Mouse (Mus musculus): ENCODE measurements around the gene Nrarp. TPM values are rescaled to one million over a fixed set of nuclear protein-coding genes. Genes with fewer than 3 reads are reported as not detected.
A peak's percentile ranks its signal among the peaks of the same experiment; 100 is the strongest.

Nrarp gene
- total RNA-seq, 2 experiments from 2014 or later, result 3.4 to 8.6 TPM

DNA sequence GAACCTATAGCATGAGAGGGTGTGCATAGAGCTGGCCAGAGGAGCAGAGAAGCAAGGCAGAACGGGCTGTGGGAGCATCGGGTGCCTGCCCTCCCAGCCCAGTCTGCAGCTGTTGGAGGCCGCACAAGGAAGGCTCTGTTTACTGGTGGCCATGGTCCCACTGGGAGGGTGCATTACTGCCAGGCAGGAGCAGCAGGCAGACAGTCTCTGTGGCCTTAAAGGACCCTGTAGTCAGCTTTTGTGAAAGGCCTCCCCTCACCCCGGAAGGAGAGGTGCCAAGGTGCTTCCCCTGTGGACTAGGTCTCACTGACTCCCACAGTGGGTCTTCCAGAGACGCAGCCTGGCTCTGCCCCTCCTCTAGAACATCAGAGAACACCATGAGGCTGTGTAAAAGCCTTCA is 46.3 kb downstream of the Nrarp start:
- peak; percentile 65 for DNase-seq (ENCODE audit: low spot score)

- no peak for DNase-seq (ENCODE audit: low spot score)
Observed at GRCm38 (mm10) chr2:25227406-25227805, 46.8 kb downstream of the Nrarp start.

DNA sequence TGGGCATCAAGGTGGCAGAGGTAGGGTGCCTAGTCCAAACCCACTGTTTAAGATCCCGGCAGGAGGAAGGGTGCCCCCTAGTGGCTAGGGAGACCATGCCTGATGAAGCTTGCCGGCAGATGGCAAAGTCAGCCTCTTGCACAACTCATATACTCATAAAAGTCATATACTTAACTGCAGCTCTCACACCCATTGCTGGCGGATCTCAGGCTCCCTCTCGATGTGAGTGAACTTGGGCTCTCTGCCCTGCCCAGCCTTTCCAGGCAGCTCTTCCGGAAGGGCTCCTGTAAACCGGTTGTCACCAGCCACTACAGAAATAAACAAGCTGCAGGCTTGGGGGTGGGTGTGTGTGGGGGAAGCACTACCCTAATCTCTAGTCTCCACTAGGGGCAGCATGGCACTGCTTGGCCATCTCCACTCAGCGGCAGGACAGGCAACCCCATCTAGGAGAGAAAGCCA is 47.9 kb downstream of the Nrarp start:
- DNase-seq (ENCODE audit: low spot score), result peak; percentile 90

DNA sequence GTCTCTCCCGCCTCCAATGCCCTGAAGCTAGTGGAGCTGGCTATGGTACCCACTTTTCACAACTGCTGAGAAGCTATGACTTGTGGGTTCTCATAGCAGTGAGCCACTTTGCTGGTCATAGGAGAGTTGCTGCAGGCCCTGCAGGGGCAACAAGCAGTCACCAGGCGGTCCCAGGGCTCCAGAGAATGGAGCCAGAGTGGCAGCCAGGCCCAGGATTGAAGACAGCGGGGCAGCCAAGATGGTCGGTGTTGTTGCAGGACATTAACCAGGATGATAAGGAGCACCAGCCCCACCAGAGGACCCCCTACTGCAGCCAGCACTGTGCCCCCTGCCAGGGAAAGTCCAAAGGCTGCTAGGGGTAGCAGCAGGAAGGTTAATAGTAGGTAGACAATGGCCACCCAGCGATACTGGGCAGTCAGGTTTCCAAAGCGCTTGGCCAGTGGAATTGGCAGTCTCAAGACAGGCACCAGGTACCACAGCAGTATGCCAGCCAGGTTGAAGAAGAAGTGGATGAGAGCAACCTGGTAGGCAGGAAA is 48.5 kb downstream of the Nrarp start:
- DNase-seq (ENCODE audit: low spot score), result no peak

DNA sequence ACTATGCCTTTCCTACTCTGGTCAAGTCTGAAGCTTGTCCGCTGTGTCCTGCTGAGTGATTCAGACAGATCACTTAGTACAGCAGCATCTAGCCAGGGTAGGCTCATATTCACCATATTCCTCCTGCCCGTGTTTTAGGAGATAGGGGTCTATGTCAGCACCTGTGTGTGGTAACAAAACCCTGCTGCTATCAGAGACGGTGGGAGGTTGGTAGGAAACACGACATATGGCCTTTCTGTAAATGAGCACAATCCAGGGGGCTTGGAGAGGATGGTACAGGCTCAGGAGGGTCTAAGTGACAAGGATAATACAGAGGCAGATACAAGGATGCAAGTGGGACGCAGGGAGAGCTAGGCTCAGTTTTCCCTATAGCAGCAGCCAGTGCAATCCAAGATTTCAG is 49.0 kb downstream of the Nrarp start:
- DNase-seq (ENCODE audit: low spot score), result no peak

GRCm38 (mm10) chr2:25230581-25230980 is 50.0 kb downstream of the Nrarp start:
- DNase-seq (ENCODE audit: low spot score), result no peak

GRCm38 (mm10) chr2:25231038-25231437 is 50.5 kb downstream of the Nrarp start:
- no peak for DNase-seq (ENCODE audit: low spot score)

Other genes starting within 250 kb of the Nrarp start
- gene Arrdc1, start 245.5 kb upstream of the Nrarp start, total RNA-seq (2021), result 1 to 10 TPM; 2.7 to 3.2 TPM
- gene Zmynd19, start 231.0 kb upstream of the Nrarp start, total RNA-seq (2021), result 10 to 100 TPM; 18.3 to 20.3 TPM
- gene Dph7, start 218.4 kb upstream of the Nrarp start, total RNA-seq (2021), result 1 to 10 TPM; 2.7 to 3.8 TPM
- gene Mrpl41, start 205.7 kb upstream of the Nrarp start, total RNA-seq (2021), result 10 to 100 TPM; 38.1 TPM
- 10 to 100 TPM; 34.9 to 45.5 TPM for gene Pnpla7, start 204.7 kb upstream of the Nrarp start, total RNA-seq (2021)
- gene Nsmf, start 126.4 kb upstream of the Nrarp start, total RNA-seq (2021), result 10 to 100 TPM in 1 of 2 experiments, 1 to 10 TPM in 1; 8.8 to 10.5 TPM
- not detected for gene Entpd8, start 100.5 kb upstream of the Nrarp start, total RNA-seq (2021)
- not detected for gene Noxa1, start 85.6 kb upstream of the Nrarp start, total RNA-seq (2021)
- 1 to 10 TPM in 1 of 2 experiments, under 1 TPM in 1; 0.84 to 1.2 TPM for gene Tor4a, start 16.1 kb downstream of the Nrarp start, total RNA-seq (2021)
- gene Nelfb, start 30.7 kb downstream of the Nrarp start, total RNA-seq (2021), result 10 to 100 TPM; 18.8 to 21.3 TPM
- not detected for gene Stpg3, start 33.9 kb downstream of the Nrarp start, total RNA-seq (2021)
- gene Fam166a, start 38.0 kb downstream of the Nrarp start, total RNA-seq (2021), result not detected
- gene Tubb4b, start 43.9 kb downstream of the Nrarp start, total RNA-seq (2021), result 100 to 1,000 TPM; 224 to 228 TPM
- gene Slc34a3, start 53.6 kb downstream of the Nrarp start, total RNA-seq (2021), result not detected
- gene Rnf224, start 56.0 kb downstream of the Nrarp start, total RNA-seq (2021), result not detected
- gene Rnf208, start 61.5 kb downstream of the Nrarp start, total RNA-seq (2021), result under 1 TPM; 0.50 to 0.74 TPM
- gene Cysrt1, start 61.7 kb downstream of the Nrarp start, total RNA-seq (2021), result not detected
- gene AL732309.1, start 66.1 kb downstream of the Nrarp start, total RNA-seq (2021), result 1 to 10 TPM; 1.3 to 1.4 TPM
- gene Tmem203, start 74.7 kb downstream of the Nrarp start, total RNA-seq (2021), result 10 to 100 TPM; 12.0 to 12.1 TPM
- 1 to 10 TPM; 2.9 to 3.8 TPM for gene Tprn, start 81.9 kb downstream of the Nrarp start, total RNA-seq (2021)
- gene Ssna1, start 91.7 kb downstream of the Nrarp start, total RNA-seq (2021), result 10 to 100 TPM; 27.9 to 30.9 TPM
- 10 to 100 TPM; 27.6 to 30.4 TPM for gene Anapc2, start 91.7 kb downstream of the Nrarp start, total RNA-seq (2021)
- gene Tmem210, start 107.4 kb downstream of the Nrarp start, total RNA-seq (2021), result not detected
- not detected for gene Lrrc26, start 109.2 kb downstream of the Nrarp start, total RNA-seq (2021)
- gene Grin1, start 138.4 kb downstream of the Nrarp start, total RNA-seq (2021), result not detected
- 10 to 100 TPM; 14.0 to 15.2 TPM for gene Man1b1, start 151.6 kb downstream of the Nrarp start, total RNA-seq (2021)
- gene Dpp7, start 175.6 kb downstream of the Nrarp start, total RNA-seq (2021), result 10 to 100 TPM; 15.2 to 17.9 TPM
- gene Uap1l1, start 184.9 kb downstream of the Nrarp start, total RNA-seq (2021), result 1 to 10 TPM; 3.8 to 5.7 TPM
- not detected for gene Sapcd2, start 191.6 kb downstream of the Nrarp start, total RNA-seq (2021)
- 1 to 10 TPM; 6.2 to 8.3 TPM for gene Entpd2, start 215.1 kb downstream of the Nrarp start, total RNA-seq (2021)
- 10 to 100 TPM; 15.8 to 19.0 TPM for gene Npdc1, start 218.6 kb downstream of the Nrarp start, total RNA-seq (2021)
- not detected for gene Fut7, start 242.5 kb downstream of the Nrarp start, total RNA-seq (2021)
- 10 to 100 TPM; 14.1 to 15.5 TPM for gene Abca2, start 247.9 kb downstream of the Nrarp start, total RNA-seq (2021)

All from gastrocnemius, adult 18-20 months (tissue).